In genomic region chr17:84157743-84158460, GRCm38 (mm10) we compare ENCODE assay signal across 9 mouse cellular contexts. TPM values are rescaled to one million over a fixed set of nuclear protein-coding genes. Genes with fewer than 3 reads are reported as not detected.
A peak's percentile ranks its signal among the peaks of the same experiment; 100 is the strongest.
DNase-seq lines count a peak whose midpoint lies in the region; ATAC-seq and TF ChIP-seq lines count a peak whose summit lies in the region.
"Had no signal": no experiment of that assay in that cellular context is flagged by ENCODE, and none has a peak within 500 bp of the region (broad histone marks: within the 10 kb centered on the region; RNA-seq: fewer than 3 reads in every experiment).

No protein-coding gene starts in this region.

- H3K9me3 ChIP-seq in lung, embryonic 15.5 days, result no peaks in the 10 kb centered on the region
- H3K9me3 ChIP-seq in intestine, postnatal 0 days (ENCODE audit: control insufficient read depth), result no peaks in the 10 kb centered on the region
- H3K9me3 ChIP-seq in kidney, postnatal 0 days (replicated peaks; ENCODE audit: low read length), result no peaks in the 10 kb centered on the region

- H3K4me2 ChIP-seq in lung, embryonic 15.5 days, result no peak overlapping the region
- peak overlapping the region; percentile 56 for H3K4me2 ChIP-seq in intestine, postnatal 0 days (replicated peaks; ENCODE audit: low read depth)
- H3K4me2 ChIP-seq in kidney, postnatal 0 days (ENCODE audit: low read length), result no peak overlapping the region

- TF ChIP-seq CTCF in intestine, postnatal 0 days (IDR thresholded peaks at IDR 0.05; ENCODE audit: low read depth), result no peak
- TF ChIP-seq CTCF in kidney, postnatal 0 days (IDR thresholded peaks at IDR 0.05; ENCODE audit: low read depth), result no peak
- TF ChIP-seq CTCF in small intestine, adult 2 months (IDR thresholded peaks at IDR 0.05; ENCODE audit: extremely low read depth, insufficient read length, insufficient replicate concordance, low read depth, low read length), result no peak

- no peak for TF ChIP-seq POLR2A in small intestine, adult 2 months (IDR thresholded peaks at IDR 0.05; ENCODE audit: low read depth, low read length)

- H3K27me3 ChIP-seq in lung, embryonic 15.5 days, result no peaks in the 10 kb centered on the region
- no peaks in the 10 kb centered on the region for H3K27me3 ChIP-seq in intestine, postnatal 0 days (replicated peaks; ENCODE audit: control insufficient read depth, insufficient read depth, low read length)
- H3K27me3 ChIP-seq in kidney, postnatal 0 days (ENCODE audit: insufficient read depth, low read length), result no peaks in the 10 kb centered on the region
- H3K27me3 ChIP-seq in small intestine, adult 2 months (ENCODE audit: control insufficient read depth, insufficient read depth, low read length), result no peaks in the 10 kb centered on the region

- H3K4me1 ChIP-seq in lung, embryonic 15.5 days, result peaks cover 56% of the 10 kb centered on the region
- H3K4me1 ChIP-seq in intestine, postnatal 0 days (replicated peaks; ENCODE audit: control insufficient read depth, insufficient read depth, low read length), result peaks cover 23% of the 10 kb centered on the region; the same call in 1 of the 2 replicates
- peaks cover 31% of the 10 kb centered on the region for H3K4me1 ChIP-seq in kidney, postnatal 0 days (replicated peaks; ENCODE audit: insufficient read depth, low read length)
- peaks cover 58% of the 10 kb centered on the region for H3K4me1 ChIP-seq in small intestine, adult 2 months (ENCODE audit: control insufficient read depth, insufficient read depth, insufficient read length, low read length)

- no peaks in the 10 kb centered on the region for H3K36me3 ChIP-seq in lung, embryonic 15.5 days
- no peaks in the 10 kb centered on the region for H3K36me3 ChIP-seq in intestine, postnatal 0 days (ENCODE audit: control insufficient read depth, insufficient read depth)
- H3K36me3 ChIP-seq in kidney, postnatal 0 days (ENCODE audit: insufficient read depth, low read length), result no peaks in the 10 kb centered on the region
- H3K36me3 ChIP-seq in small intestine, adult 2 months (ENCODE audit: control insufficient read depth, insufficient read depth, low read length), result no peaks in the 10 kb centered on the region

- no peak for DNase-seq in lung, postnatal 25 days (ENCODE audit: low spot score)
- DNase-seq in kidney, postnatal 0 days (ENCODE audit: low spot score), result no peak
- DNase-seq in spleen, postnatal 36 days (ENCODE audit: low spot score in 2 of 2), result no peak
- no peak for DNase-seq in layer of hippocampus, adult 18-20 months (ENCODE audit: low spot score in 2 of 2)
- no peak for DNase-seq in ovary, postnatal 10 days (ENCODE audit: low spot score)

- peak overlapping the region; percentile 8; the same call in 1 of the 2 replicates for H3K9ac ChIP-seq in lung, embryonic 15.5 days
- H3K9ac ChIP-seq in intestine, postnatal 0 days (ENCODE audit: low read depth, low read length), result no peak overlapping the region
- 0 out of 2 replicates have a peak overlapping the region, but pooled peaks have one; percentile 10 for H3K9ac ChIP-seq in kidney, postnatal 0 days (ENCODE audit: low read depth, low read length)

- no peak for ATAC-seq in lung, embryonic 15.5 days (ENCODE audit: borderline replicate concordance, extremely low read depth, low FRiP score, low TSS enrichment)
- ATAC-seq in intestine, postnatal 0 days, result no peak
- no peak for ATAC-seq in kidney, postnatal 0 days (replicated peaks; ENCODE audit: low FRiP score, low read depth)
- ATAC-seq: forebrain, embryonic 14.5 days had no signal

- no peak overlapping the region for H3K4me3 ChIP-seq in lung, embryonic 15.5 days
- no peak overlapping the region for H3K4me3 ChIP-seq in intestine, postnatal 0 days (ENCODE audit: low read depth, low read length)
- no peak overlapping the region for H3K4me3 ChIP-seq in kidney, postnatal 0 days (replicated peaks; ENCODE audit: low read depth, low read length)
- H3K4me3 ChIP-seq in small intestine, adult 2 months (ENCODE audit: low read depth, low read length), result no peak overlapping the region

- peak overlapping the region; percentile 95 for H3K27ac ChIP-seq in lung, embryonic 15.5 days
- peak overlapping the region; percentile 99 for H3K27ac ChIP-seq in intestine, postnatal 0 days (ENCODE audit: low read depth, low read length)
- peak overlapping the region; percentile 88 for H3K27ac ChIP-seq in kidney, postnatal 0 days
- H3K27ac ChIP-seq in small intestine, adult 2 months (ENCODE audit: insufficient read depth, low read depth, low read length), result peak overlapping the region; percentile 100

- 65% methylated on average over 6 of the region's 6 CpGs for WGBS in lung, embryonic 15.5 days
- 42% methylated on average over 6 of the region's 6 CpGs for WGBS in intestine, postnatal 0 days
- WGBS in kidney, postnatal 0 days, result 63% methylated on average over 6 of the region's 6 CpGs
- WGBS in small intestine, adult 2 months, result 36% methylated on average over 6 of the region's 6 CpGs

RNA-seq across cellular contexts. Expression of gene Zfp36l2, which starts 29.8 kb away (rescaled TPM):
- polyA plus RNA-seq in lung, embryonic 15.5 days (2015; fragmentation: Nextera tagmentation; extraction: Ambion mirVana), result 14.8 and 15.9 TPM in 2 replicates
- polyA plus RNA-seq in intestine, postnatal 0 days (2015; fragmentation: Nextera tagmentation; extraction: Ambion mirVana), result 29.6 and 32.0 TPM in 2 replicates
- polyA plus RNA-seq in kidney, postnatal 0 days (2015; fragmentation: Nextera tagmentation; extraction: Ambion mirVana), result 18.7 and 21.3 TPM in 2 replicates
- polyA plus RNA-seq in small intestine, adult 2 months (2012; rRNA removed), result 124 and 220 TPM in 2 replicates
- 10 to 100 TPM; 22.0 to 32.5 TPM for total RNA-seq in layer of hippocampus, adult 18-20 months (2021)
